Mouse (Mus musculus): ENCODE data around the gene Entpd7. TPM values are rescaled to one million over a fixed set of nuclear protein-coding genes. Genes with fewer than 3 reads are reported as not detected.

The Entpd7 gene
- polyA plus RNA-seq, 2 experiments, result 9.3 to 13.2 TPM

GRCm38 (mm10) chr19:43711971-43712370, 22.5 kb downstream of the Entpd7 start:
- Histone ChIP-seq H3K4me1 (ENCODE audit: control insufficient read depth, insufficient read depth, low read length) (no peaks in the 10 kb centered on the region), H3K9ac (ENCODE audit: low read depth, low read length, severe bottlenecking) (no peak overlapping the region), H3K4me3 (replicated peaks; ENCODE audit: low read length) (no peak overlapping the region), H3K36me3 (ENCODE audit: control insufficient read depth, insufficient read depth, low read length) (peaks cover 21% of the 10 kb centered on the region), H3K27ac (replicated peaks; ENCODE audit: low read depth, low read length) (no peak overlapping the region), H3K4me2 (replicated peaks; ENCODE audit: low read depth, low read length, severe bottlenecking) (no peak overlapping the region), H3K27me3 (ENCODE audit: control insufficient read depth, insufficient read depth, low read length) (no peaks in the 10 kb centered on the region), H3K9me3 (ENCODE audit: control insufficient read depth, low read length) (no peaks in the 10 kb centered on the region)
- WGBS, result 79% methylated on average over 5 of the region's 5 CpGs
- ATAC-seq (ENCODE audit: low FRiP score, low read depth) (no peak), DNase-seq (ENCODE audit: low spot score) (no peak)
- TF ChIP-seq POLR2A (IDR thresholded peaks at IDR 0.05; ENCODE audit: borderline replicate concordance, extremely low read depth, insufficient read depth, insufficient read length), result no peak

- 92% methylated on average over 11 of the region's 11 CpGs for WGBS
- no peak for TF ChIP-seq POLR2A (IDR thresholded peaks at IDR 0.05; ENCODE audit: borderline replicate concordance, extremely low read depth, insufficient read depth, insufficient read length)
- DNase-seq (ENCODE audit: low spot score) (no peak), ATAC-seq (ENCODE audit: low FRiP score, low read depth) (no peak)
- no peaks in the 10 kb centered on the region for H3K9me3 ChIP-seq (ENCODE audit: control insufficient read depth, low read length)
- no peak overlapping the region for H3K27ac ChIP-seq (replicated peaks; ENCODE audit: low read depth, low read length)
- peaks cover 48% of the 10 kb centered on the region for H3K36me3 ChIP-seq (ENCODE audit: control insufficient read depth, insufficient read depth, low read length)
- no peak overlapping the region for H3K4me2 ChIP-seq (replicated peaks; ENCODE audit: low read depth, low read length, severe bottlenecking)
- H3K4me3 ChIP-seq (replicated peaks; ENCODE audit: low read length), result no peak overlapping the region
- H3K9ac ChIP-seq (ENCODE audit: low read depth, low read length, severe bottlenecking), result no peak overlapping the region
- H3K4me1 ChIP-seq (ENCODE audit: control insufficient read depth, insufficient read depth, low read length), result no peaks in the 10 kb centered on the region
- H3K27me3 ChIP-seq (ENCODE audit: control insufficient read depth, insufficient read depth, low read length), result no peaks in the 10 kb centered on the region
Measured at GRCm38 (mm10) chr19:43720061-43720460, 30.6 kb downstream of the Entpd7 start.

- Histone ChIP-seq H3K27me3 (ENCODE audit: control insufficient read depth, insufficient read depth, low read length) (no peaks in the 10 kb centered on the region), H3K4me1 (ENCODE audit: control insufficient read depth, insufficient read depth, low read length) (no peaks in the 10 kb centered on the region), H3K9me3 (ENCODE audit: control insufficient read depth, low read length) (no peaks in the 10 kb centered on the region), H3K36me3 (ENCODE audit: control insufficient read depth, insufficient read depth, low read length) (peaks cover 60% of the 10 kb centered on the region), H3K4me2 (replicated peaks; ENCODE audit: low read depth, low read length, severe bottlenecking) (no peak overlapping the region), H3K9ac (ENCODE audit: low read depth, low read length, severe bottlenecking) (no peak overlapping the region), H3K27ac (replicated peaks; ENCODE audit: low read depth, low read length) (no peak overlapping the region), H3K4me3 (replicated peaks; ENCODE audit: low read length) (no peak overlapping the region)
- WGBS, result 84% methylated on average over 8 of the region's 8 CpGs
- no peak for TF ChIP-seq POLR2A (IDR thresholded peaks at IDR 0.05; ENCODE audit: borderline replicate concordance, extremely low read depth, insufficient read depth, insufficient read length)
- ATAC-seq (ENCODE audit: low FRiP score, low read depth), result no peak
- no peak for DNase-seq (ENCODE audit: low spot score)
Measured at GRCm38 (mm10) chr19:43722891-43723290, 33.4 kb downstream of the Entpd7 start.

GRCm38 (mm10) chr19:43723501-43723900, 34.0 kb downstream of the Entpd7 start:
- no peak for TF ChIP-seq POLR2A (IDR thresholded peaks at IDR 0.05; ENCODE audit: borderline replicate concordance, extremely low read depth, insufficient read depth, insufficient read length)
- DNase-seq (ENCODE audit: low spot score) (no peak), ATAC-seq (ENCODE audit: low FRiP score, low read depth) (no peak)
- no peak overlapping the region for H3K9ac ChIP-seq (ENCODE audit: low read depth, low read length, severe bottlenecking)
- no peak overlapping the region for H3K4me3 ChIP-seq (replicated peaks; ENCODE audit: low read length)
- H3K27me3 ChIP-seq (ENCODE audit: control insufficient read depth, insufficient read depth, low read length), result no peaks in the 10 kb centered on the region
- no peaks in the 10 kb centered on the region for H3K9me3 ChIP-seq (ENCODE audit: control insufficient read depth, low read length)
- no peak overlapping the region for H3K4me2 ChIP-seq (replicated peaks; ENCODE audit: low read depth, low read length, severe bottlenecking)
- H3K27ac ChIP-seq (replicated peaks; ENCODE audit: low read depth, low read length), result no peak overlapping the region
- 85% methylated on average over 9 of the region's 10 CpGs for WGBS
- no peaks in the 10 kb centered on the region for H3K4me1 ChIP-seq (ENCODE audit: control insufficient read depth, insufficient read depth, low read length)
- H3K36me3 ChIP-seq (ENCODE audit: control insufficient read depth, insufficient read depth, low read length), result peaks cover 54% of the 10 kb centered on the region

- no peak overlapping the region for H3K4me3 ChIP-seq (replicated peaks; ENCODE audit: low read length)
- no peak for TF ChIP-seq POLR2A (IDR thresholded peaks at IDR 0.05; ENCODE audit: borderline replicate concordance, extremely low read depth, insufficient read depth, insufficient read length)
- H3K9me3 ChIP-seq (ENCODE audit: control insufficient read depth, low read length), result no peaks in the 10 kb centered on the region
- H3K36me3 ChIP-seq (ENCODE audit: control insufficient read depth, insufficient read depth, low read length), result peaks cover 55% of the 10 kb centered on the region
- no peaks in the 10 kb centered on the region for H3K4me1 ChIP-seq (ENCODE audit: control insufficient read depth, insufficient read depth, low read length)
- no peak overlapping the region for H3K4me2 ChIP-seq (replicated peaks; ENCODE audit: low read depth, low read length, severe bottlenecking)
- no peaks in the 10 kb centered on the region for H3K27me3 ChIP-seq (ENCODE audit: control insufficient read depth, insufficient read depth, low read length)
- H3K9ac ChIP-seq (ENCODE audit: low read depth, low read length, severe bottlenecking), result no peak overlapping the region
- 92% methylated on average over 20 of the region's 20 CpGs for WGBS
- no peak overlapping the region for H3K27ac ChIP-seq (replicated peaks; ENCODE audit: low read depth, low read length)
- no peak for DNase-seq (ENCODE audit: low spot score)
- ATAC-seq (ENCODE audit: low FRiP score, low read depth), result no peak
Measured at GRCm38 (mm10) chr19:43724194-43724593, 34.7 kb downstream of the Entpd7 start.

- WGBS, result 85% methylated on average over 7 of the region's 7 CpGs
- Histone ChIP-seq H3K27ac (replicated peaks; ENCODE audit: low read depth, low read length) (no peak overlapping the region), H3K9ac (ENCODE audit: low read depth, low read length, severe bottlenecking) (0 out of 2 replicates have a peak overlapping the region, but pooled peaks have one; percentile 28), H3K36me3 (ENCODE audit: control insufficient read depth, insufficient read depth, low read length) (peaks cover 55% of the 10 kb centered on the region), H3K4me1 (ENCODE audit: control insufficient read depth, insufficient read depth, low read length) (no peaks in the 10 kb centered on the region), H3K9me3 (ENCODE audit: control insufficient read depth, low read length) (no peaks in the 10 kb centered on the region), H3K4me2 (replicated peaks; ENCODE audit: low read depth, low read length, severe bottlenecking) (no peak overlapping the region), H3K4me3 (replicated peaks; ENCODE audit: low read length) (no peak overlapping the region), H3K27me3 (ENCODE audit: control insufficient read depth, insufficient read depth, low read length) (no peaks in the 10 kb centered on the region)
- TF ChIP-seq POLR2A (IDR thresholded peaks at IDR 0.05; ENCODE audit: borderline replicate concordance, extremely low read depth, insufficient read depth, insufficient read length), result no peak
- ATAC-seq (ENCODE audit: low FRiP score, low read depth), result no peak
- DNase-seq (ENCODE audit: low spot score), result no peak
Measured at GRCm38 (mm10) chr19:43724821-43725220, 35.3 kb downstream of the Entpd7 start.

All from limb, embryonic 14.5 days (tissue).